Mouse (Mus musculus): ENCODE data around the gene Cd28.

- TF ChIP-seq CTCF (IDR thresholded peaks at IDR 0.05; ENCODE audit: control insufficient read depth, insufficient read depth, insufficient read length) (no peak), USF1 (IDR thresholded peaks at IDR 0.05; ENCODE audit: low read depth) (no peak)
Observed at GRCm38 (mm10) chr1:60751011-60751410, 34.4 kb downstream of the Cd28 start.
